Mouse (Mus musculus) hindbrain, embryonic 12.5 days (tissue): ENCODE measurements around the gene Mroh8. TPM values are rescaled to one million over a fixed set of nuclear protein-coding genes. Genes with fewer than 3 reads are reported as not detected.
"Not testable (repeated sequence)": the region's sequence is repeated elsewhere in the genome, so short reads cannot be mapped to it uniquely, and the experiment has no call there.

Source experiments
- ATAC-seq: fragments of 200-750 bp; cut with Nextera tagmentation; 2 replicates; pipeline ENCODE4 v1.8.0; 2017; ENCODE audit warnings: moderate TSS enrichment; ENCODE audit not compliant: low FRiP score
- H3K27ac ChIP-seq: fragments of 300-500 bp; sonication (generic); 2 replicates; pipeline ENCODE4 v1.5.1; 2016; ENCODE audit warnings: mild to moderate bottlenecking
- H3K27me3 ChIP-seq: fragments of 300-500 bp; sonication (generic); 2 replicates; pipeline ENCODE4 v1.6.1; 2016; ENCODE audit warnings: mild to moderate bottlenecking
- H3K36me3 ChIP-seq: fragments of 300-500 bp; sonication (generic); 2 replicates; pipeline ENCODE4 v1.6.1; 2016; ENCODE audit warnings: mild to moderate bottlenecking
- H3K4me1 ChIP-seq: fragments of 300-500 bp; sonication (generic); 2 replicates; pipeline ENCODE4 v1.6.1; 2016
- H3K4me2 ChIP-seq: fragments of 300-500 bp; sonication (generic); replicated peaks from 2 replicates; pipeline ENCODE4 v1.6.1; 2016; ENCODE audit warnings: mild to moderate bottlenecking
- H3K4me3 ChIP-seq: fragments of 300-500 bp; sonication (generic); 2 replicates; pipeline ENCODE4 v1.5.1; 2016; ENCODE audit warnings: mild to moderate bottlenecking
- H3K9ac ChIP-seq: fragments of 300-500 bp; sonication (generic); 2 replicates; pipeline ENCODE4 v1.6.1; 2016; ENCODE audit warnings: mild to moderate bottlenecking, moderate library complexity
- H3K9me3 ChIP-seq: fragments of 300-500 bp; sonication (generic); replicated peaks from 2 replicates; pipeline ENCODE4 v1.6.1; 2016; ENCODE audit warnings: mild to moderate bottlenecking
- WGBS: fragments of 180-500 bp; shearing (Covaris S2); methylation state at CpG from one replicate; pipeline ENCODE4 v1.1.7; 2016; 5-methylcytosine and 5-hydroxymethylcytosine counted together
- polyA plus RNA-seq: library from polyadenylated mRNA; unstranded; fragments of >200 nt; fragmentation: Nextera tagmentation; extraction: Ambion mirVana; gene quantifications from 2 replicates; pipeline ENCODE4 v1.2.1, GENCODE M21; 2016

The Mroh8 gene
- polyA plus RNA-seq, 1 experiment from 2014 or later, result 0.62 TPM

DNA sequence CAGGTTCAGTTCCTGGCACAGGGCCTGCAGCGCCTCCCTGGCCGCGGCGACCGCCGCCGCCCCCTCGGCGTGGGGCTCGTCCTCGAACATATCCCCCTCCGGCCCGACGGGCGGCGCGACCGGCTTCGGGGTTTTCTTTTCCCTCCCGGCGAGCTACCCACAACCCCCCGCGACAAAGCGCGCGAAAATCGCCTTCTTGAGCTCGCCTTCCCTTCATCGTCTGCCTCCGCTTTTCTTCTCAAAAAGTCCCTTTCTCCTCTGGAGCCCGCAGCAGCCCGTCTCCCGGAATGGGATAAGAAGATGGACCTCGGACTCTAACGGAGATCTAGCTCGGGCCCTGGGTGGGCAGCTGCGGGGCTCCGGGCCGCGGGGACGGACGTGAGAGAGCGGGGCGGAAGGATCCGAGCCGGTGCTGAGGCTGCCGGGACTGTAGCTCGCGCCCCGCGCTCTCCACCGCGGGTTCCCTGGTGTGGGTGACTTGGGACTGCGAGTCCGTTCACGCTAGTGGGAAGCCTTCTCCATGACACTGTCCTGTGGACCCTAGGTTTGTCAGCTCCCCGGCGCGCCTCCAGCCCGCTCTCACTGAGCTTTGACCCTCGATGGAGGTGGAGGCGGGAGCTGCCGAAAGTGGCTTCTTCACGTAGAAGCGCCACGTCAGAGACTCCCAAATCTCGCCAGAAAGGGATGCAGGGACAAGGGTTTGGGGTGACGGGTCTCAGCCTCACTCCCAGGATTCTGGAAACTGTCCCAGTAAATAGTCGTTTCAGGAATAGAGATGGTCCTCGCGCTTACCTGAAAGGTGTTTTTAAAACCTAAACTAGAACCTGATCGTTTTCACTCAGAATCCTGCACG lies 74.8 kb downstream of the Mroh8 start, which contains the start of gene Rbl1:
Gene Rbl1, minus strand, starts transcription at position 169 of the 853 bp plus-strand sequence.
- peak; percentile 86 for ATAC-seq
- H3K4me1 ChIP-seq, result peaks cover 15% of the 10 kb centered on the region; the same call in 1 of the 2 replicates
- peak within 1 kb of the TSS; percentile 86 for H3K9ac ChIP-seq
- 0 out of 2 replicates have a peak, but pooled peaks cover 3% of the 10 kb centered on the region for H3K9me3 ChIP-seq
- peak within 1 kb of the TSS; percentile 98 for H3K27ac ChIP-seq
- 2% methylated on average over 73 of the region's 73 CpGs for WGBS
- H3K4me2 ChIP-seq, result peak within 1 kb of the TSS; percentile 64
- peak within 1 kb of the TSS; percentile 62 for H3K4me3 ChIP-seq
- no peaks in the 10 kb centered on the region for H3K27me3 ChIP-seq
- H3K36me3 ChIP-seq, result peaks cover 7% of the 10 kb centered on the region

- peak; percentile 88 for ATAC-seq
- Histone ChIP-seq H3K4me2 (peak overlapping the region; percentile 64), H3K9me3 (0 out of 2 replicates have a peak, but pooled peaks cover 3% of the 10 kb centered on the region), H3K27me3 (no peaks in the 10 kb centered on the region), H3K9ac (peak overlapping the region; percentile 86), H3K36me3 (peaks cover 15% of the 10 kb centered on the region), H3K27ac (peak overlapping the region; percentile 98), H3K4me1 (peaks cover 15% of the 10 kb centered on the region; the same call in 1 of the 2 replicates), H3K4me3 (peak overlapping the region; percentile 62)
- 2% methylated on average over 35 of the region's 49 CpGs for WGBS
These were observed 75.6 kb downstream of the Mroh8 start for GRCm38 (mm10) chr2:157203459-157204365.

DNA sequence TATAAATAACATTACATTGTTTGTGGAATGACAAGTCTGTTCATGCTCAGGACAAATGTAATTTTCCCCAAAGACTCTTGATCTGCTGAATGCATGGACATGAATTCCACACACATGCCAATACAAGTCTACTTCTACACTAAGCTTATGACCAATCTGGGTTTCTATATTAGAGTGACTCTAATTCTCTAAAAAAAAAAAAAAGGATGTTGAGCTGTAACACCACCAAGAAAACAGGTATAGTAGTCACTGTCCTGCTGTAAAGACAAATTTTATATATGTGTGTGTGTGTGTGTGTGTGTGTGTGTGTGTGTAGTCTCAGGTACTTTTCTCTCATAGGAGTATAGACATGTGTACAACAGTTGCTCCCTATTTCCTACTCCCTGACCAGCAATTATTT lies 76.3 kb downstream of the Mroh8 start:
- H3K4me2 ChIP-seq, result peak overlapping the region; percentile 64
- ATAC-seq, result no peak
- peaks cover 15% of the 10 kb centered on the region; the same call in 1 of the 2 replicates for H3K4me1 ChIP-seq
- H3K4me3 ChIP-seq, result peak overlapping the region; percentile 62; the same call in 1 of the 2 replicates
- no peaks in the 10 kb centered on the region for H3K27me3 ChIP-seq
- peaks cover 19% of the 10 kb centered on the region for H3K36me3 ChIP-seq
- H3K9me3 ChIP-seq, result 0 out of 2 replicates have a peak, but pooled peaks cover 3% of the 10 kb centered on the region
- no peak overlapping the region for H3K27ac ChIP-seq
- H3K9ac ChIP-seq, result no peak overlapping the region

- H3K9ac ChIP-seq, result no peak overlapping the region
- no peak overlapping the region for H3K27ac ChIP-seq
- 81% methylated on average over 6 of the region's 6 CpGs for WGBS
- 0 out of 2 replicates have a peak, but pooled peaks cover 1% of the 10 kb centered on the region for H3K9me3 ChIP-seq
- peaks cover 19% of the 10 kb centered on the region for H3K36me3 ChIP-seq
- no peak for ATAC-seq
- no peak overlapping the region for H3K4me3 ChIP-seq
- no peaks in the 10 kb centered on the region for H3K27me3 ChIP-seq
- H3K4me1 ChIP-seq, result peaks cover 15% of the 10 kb centered on the region; the same call in 1 of the 2 replicates
- H3K4me2 ChIP-seq, result no peak overlapping the region
These were observed 77.0 kb downstream of the Mroh8 start for GRCm38 (mm10) chr2:157202361-157202760.

DNA sequence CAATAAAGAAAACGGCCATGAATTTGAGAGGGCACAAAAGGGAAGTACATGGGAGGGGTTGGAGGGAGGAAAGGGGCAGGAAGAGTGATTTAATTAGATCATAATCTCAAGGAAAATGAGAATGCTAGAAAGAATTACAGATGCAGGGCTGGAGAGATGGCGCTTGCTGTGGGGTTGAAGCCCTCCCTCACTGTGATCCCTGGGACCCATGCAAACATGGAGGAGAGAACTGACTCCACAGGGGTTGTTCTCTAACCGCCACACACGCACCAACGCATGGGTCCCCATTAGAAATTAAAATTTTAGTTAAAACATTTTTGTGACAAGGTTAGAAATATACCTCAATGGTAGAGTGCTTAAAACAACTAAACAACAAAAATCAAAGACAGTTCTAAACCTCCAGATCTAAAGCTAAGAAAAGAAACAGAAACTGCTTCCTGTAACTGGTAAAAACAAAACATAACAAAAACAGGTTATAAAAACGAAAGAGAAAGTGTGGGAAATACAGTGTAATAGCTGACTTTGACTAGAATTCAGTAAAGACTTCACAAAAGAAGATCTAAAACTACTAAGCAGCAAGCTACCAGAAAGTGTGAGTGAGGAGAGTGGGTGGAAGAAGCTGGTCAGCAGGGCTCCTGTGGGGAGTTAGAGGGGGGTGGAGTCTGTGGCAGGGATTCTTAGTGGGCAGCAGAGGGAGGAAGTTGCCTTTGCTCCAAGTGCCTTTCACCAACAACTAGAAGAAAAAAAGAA lies 78.1 kb downstream of the Mroh8 start:
- Histone ChIP-seq H3K9me3 (no peaks in the 10 kb centered on the region), H3K36me3 (peaks cover 26% of the 10 kb centered on the region), H3K4me2 (no peak overlapping the region), H3K27ac (no peak overlapping the region), H3K4me3 (no peak overlapping the region), H3K4me1 (peaks cover 15% of the 10 kb centered on the region; the same call in 1 of the 2 replicates), H3K27me3 (no peaks in the 10 kb centered on the region), H3K9ac (no peak overlapping the region)
- WGBS, result 90% methylated on average over 6 of the region's 6 CpGs
- ATAC-seq, result no peak

- peaks cover 50% of the 10 kb centered on the region for H3K36me3 ChIP-seq
- not testable (repeated sequence) for H3K9ac ChIP-seq
These were observed 80.9 kb downstream of the Mroh8 start for GRCm38 (mm10) chr2:157198405-157198804.

GRCm38 (mm10) chr2:157190651-157191050 lies 88.7 kb downstream of the Mroh8 start:
- Histone ChIP-seq H3K4me2 (no peak overlapping the region), H3K9me3 (no peaks in the 10 kb centered on the region), H3K4me3 (no peak overlapping the region), H3K36me3 (peaks cover 88% of the 10 kb centered on the region), H3K4me1 (no peaks in the 10 kb centered on the region), H3K27me3 (no peaks in the 10 kb centered on the region), H3K27ac (no peak overlapping the region), H3K9ac (no peak overlapping the region)
- no peak for ATAC-seq
- WGBS, result 92% methylated on average over 4 of the region's 4 CpGs

More at GRCm38 (mm10) chr2:157198405-157198804, 80.9 kb downstream of the Mroh8 start:
- not testable (repeated sequence) for ATAC-seq, H3K27ac ChIP-seq, H3K4me2 ChIP-seq, H3K4me3 ChIP-seq, H3K27me3 ChIP-seq, H3K9me3 ChIP-seq, H3K4me1 ChIP-seq
- WGBS, result 98% methylated on average over 11 of the region's 11 CpGs

DNA sequence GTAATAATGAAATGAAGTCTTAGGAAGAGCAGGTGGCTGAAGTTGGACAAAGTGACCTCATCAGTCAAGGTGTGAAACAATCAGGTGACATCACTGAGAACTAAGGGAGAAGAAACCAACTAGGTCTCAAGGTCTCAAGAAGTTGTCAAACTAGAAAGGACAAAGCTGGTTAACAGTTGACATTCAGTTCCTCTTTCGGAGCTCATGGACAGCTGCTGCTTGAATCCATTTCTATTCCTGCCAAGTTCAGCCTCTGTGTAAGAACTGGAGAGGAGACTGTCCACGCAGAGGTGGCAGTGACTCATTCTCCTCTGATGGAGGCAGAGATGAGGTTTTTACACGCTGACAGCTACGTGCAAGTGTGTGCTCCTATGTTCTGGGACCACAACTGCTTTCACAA lies 92.1 kb downstream of the Mroh8 start:
- 95% methylated on average over 4 of the region's 4 CpGs for WGBS
- no peaks in the 10 kb centered on the region for H3K27me3 ChIP-seq
- peaks cover 75% of the 10 kb centered on the region for H3K36me3 ChIP-seq
- H3K4me1 ChIP-seq, result no peaks in the 10 kb centered on the region
- ATAC-seq, result no peak
- no peak overlapping the region for H3K9ac ChIP-seq
- H3K4me3 ChIP-seq, result no peak overlapping the region
- no peak overlapping the region for H3K4me2 ChIP-seq
- no peak overlapping the region for H3K27ac ChIP-seq
- no peaks in the 10 kb centered on the region for H3K9me3 ChIP-seq

DNA sequence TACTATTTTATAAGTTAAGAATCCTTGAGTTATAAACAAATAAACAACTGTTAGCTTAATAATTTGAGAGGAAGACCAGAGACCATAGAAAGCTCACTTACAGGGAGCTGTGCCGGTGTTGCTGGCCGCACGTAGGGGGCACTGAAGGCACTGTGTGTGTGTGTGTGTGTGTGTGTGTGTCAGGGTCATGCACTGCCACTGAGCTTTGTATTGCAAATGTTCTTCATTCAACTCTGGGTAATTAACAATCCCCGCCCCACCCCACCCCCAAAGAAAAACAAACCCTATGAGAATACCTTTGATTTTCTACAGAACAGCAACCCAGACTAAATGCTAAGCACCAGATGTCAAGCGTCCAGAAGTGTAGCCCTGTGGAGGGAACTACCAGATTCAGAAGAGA lies 92.8 kb downstream of the Mroh8 start:
- peaks cover 73% of the 10 kb centered on the region for H3K36me3 ChIP-seq
- ATAC-seq, result no peak
- WGBS, result 33% methylated on average over 5 of the region's 5 CpGs

DNA sequence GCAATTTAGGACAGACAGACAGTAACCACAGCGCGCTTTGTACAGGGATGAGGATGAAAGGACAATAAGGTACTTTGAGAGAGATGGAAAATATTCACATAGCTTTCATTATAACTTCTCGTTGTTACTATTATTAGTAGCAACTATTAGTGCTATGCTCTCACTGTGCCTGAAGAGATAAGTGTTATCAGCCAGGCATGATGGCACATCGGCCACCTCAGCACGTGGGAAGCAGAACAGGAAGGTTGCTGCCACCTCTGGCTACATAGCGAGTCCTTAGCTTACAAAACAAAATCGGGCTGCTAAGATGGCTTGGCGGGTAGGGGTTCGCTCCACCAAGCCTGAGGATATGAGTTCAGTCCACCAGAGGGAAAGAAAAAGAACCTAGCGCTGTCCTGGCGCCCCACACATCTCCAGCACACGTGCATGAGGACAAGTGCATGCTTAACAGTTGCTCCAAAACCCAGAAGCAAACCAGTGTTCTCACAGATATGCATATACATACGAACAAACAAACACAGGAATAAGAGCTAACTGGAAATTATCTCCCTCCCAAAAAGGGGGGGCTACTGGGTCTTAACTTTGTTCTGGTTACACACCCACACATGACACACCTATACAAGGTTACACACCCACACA lies 94.2 kb downstream of the Mroh8 start:
- H3K4me3 ChIP-seq, result no peak overlapping the region
- 94% methylated on average over 13 of the region's 13 CpGs for WGBS
- H3K27me3 ChIP-seq, result no peaks in the 10 kb centered on the region
- no peaks in the 10 kb centered on the region for H3K9me3 ChIP-seq
- peaks cover 63% of the 10 kb centered on the region for H3K36me3 ChIP-seq
- no peak overlapping the region for H3K9ac ChIP-seq
- no peak overlapping the region for H3K27ac ChIP-seq
- H3K4me2 ChIP-seq, result no peak overlapping the region
- H3K4me1 ChIP-seq, result no peaks in the 10 kb centered on the region
- ATAC-seq, result no peak

More for the DNA sequence above, 92.8 kb downstream of the Mroh8 start:
- H3K27me3 ChIP-seq, result no peaks in the 10 kb centered on the region
- no peak overlapping the region for H3K9ac ChIP-seq
- H3K4me2 ChIP-seq, result no peak overlapping the region
- no peak overlapping the region for H3K4me3 ChIP-seq
- no peak overlapping the region for H3K27ac ChIP-seq
- no peaks in the 10 kb centered on the region for H3K9me3 ChIP-seq
- H3K4me1 ChIP-seq, result no peaks in the 10 kb centered on the region

- Histone ChIP-seq H3K4me2 (no peak overlapping the region), H3K9me3 (no peaks in the 10 kb centered on the region), H3K36me3 (peaks cover 46% of the 10 kb centered on the region), H3K9ac (no peak overlapping the region), H3K27me3 (no peaks in the 10 kb centered on the region), H3K4me1 (no peaks in the 10 kb centered on the region), H3K27ac (no peak overlapping the region), H3K4me3 (no peak overlapping the region)
- ATAC-seq, result no peak
- WGBS, result 84% methylated on average over 6 of the region's 6 CpGs
These were observed 101.2 kb downstream of the Mroh8 start for GRCm38 (mm10) chr2:157178167-157178566.
